Mouse (Mus musculus): ENCODE data around the gene Cntn2.

The Cntn2 gene

GRCm38 (mm10) chr1:132542762-132543306 is at the start of gene Cntn2:
TSS of gene Cntn2 (minus strand) at chr1:132543256.
- DNase-seq = no peak

- DNase-seq = no peak
Measured at GRCm38 (mm10) chr1:132592145-132592544, 49.1 kb upstream of the Cntn2 start.

- DNase-seq = no peak
Measured at GRCm38 (mm10) chr1:132591399-132591930, 48.4 kb upstream of the Cntn2 start.

- no peak for DNase-seq
Measured at GRCm38 (mm10) chr1:132586679-132587201, 43.7 kb upstream of the Cntn2 start.

- no peak for DNase-seq
Measured at GRCm38 (mm10) chr1:132585376-132585775, 42.3 kb upstream of the Cntn2 start.

- DNase-seq = no peak
Measured at GRCm38 (mm10) chr1:132582998-132583604, 40.0 kb upstream of the Cntn2 start.

GRCm38 (mm10) chr1:132581845-132582839 is 39.1 kb upstream of the Cntn2 start:
- DNase-seq = no peak

GRCm38 (mm10) chr1:132580063-132580462 is 37.0 kb upstream of the Cntn2 start:
- DNase-seq = no peak

GRCm38 (mm10) chr1:132576845-132577244 is 33.8 kb upstream of the Cntn2 start:
- no peak for DNase-seq

- no peak for DNase-seq
Measured at GRCm38 (mm10) chr1:132572851-132573250, 29.8 kb upstream of the Cntn2 start.

- no peak for DNase-seq
Measured at GRCm38 (mm10) chr1:132571613-132572012, 28.6 kb upstream of the Cntn2 start.

GRCm38 (mm10) chr1:132570906-132571305 is 27.9 kb upstream of the Cntn2 start:
- no peak for DNase-seq

- no peak for DNase-seq
Measured at GRCm38 (mm10) chr1:132570068-132570780, 27.2 kb upstream of the Cntn2 start.

- no peak for DNase-seq
Measured at GRCm38 (mm10) chr1:132569516-132569915, 26.5 kb upstream of the Cntn2 start.

- no peak for DNase-seq
Measured at GRCm38 (mm10) chr1:132567336-132568125, 24.5 kb upstream of the Cntn2 start.

- DNase-seq = no peak
Measured at GRCm38 (mm10) chr1:132565766-132566165, 22.7 kb upstream of the Cntn2 start.

- DNase-seq = no peak
Measured at GRCm38 (mm10) chr1:132564946-132565345, 21.9 kb upstream of the Cntn2 start.

GRCm38 (mm10) chr1:132562337-132562795 is 19.3 kb upstream of the Cntn2 start:
- DNase-seq = no peak

GRCm38 (mm10) chr1:132560907-132561700 is 18.0 kb upstream of the Cntn2 start:
- no peak for DNase-seq

GRCm38 (mm10) chr1:132559045-132559444 is 16.0 kb upstream of the Cntn2 start:
- no peak for DNase-seq

Measured in heart, adult 11 months (tissue).